Mouse (Mus musculus) adrenal gland, adult 8-10 months (tissue): ENCODE results near the gene Parvg. TPM values are rescaled to one million over a fixed set of nuclear protein-coding genes. Genes with fewer than 3 reads are reported as not detected.

ENCODE experiments used
- DNase-seq: peaks from one replicate; pipeline ENCODE4 v3.0.0; 2022
- total RNA-seq, 4 experiments: library from RNA; stranded (reverse); gene quantifications; 2 replicates each; pipeline ENCODE4 v1.2.4; 2022

Parvg gene
- total RNA-seq, 4 experiments from 2014 or later = 3.1 to 9.0 (median 5.0) TPM

DNA sequence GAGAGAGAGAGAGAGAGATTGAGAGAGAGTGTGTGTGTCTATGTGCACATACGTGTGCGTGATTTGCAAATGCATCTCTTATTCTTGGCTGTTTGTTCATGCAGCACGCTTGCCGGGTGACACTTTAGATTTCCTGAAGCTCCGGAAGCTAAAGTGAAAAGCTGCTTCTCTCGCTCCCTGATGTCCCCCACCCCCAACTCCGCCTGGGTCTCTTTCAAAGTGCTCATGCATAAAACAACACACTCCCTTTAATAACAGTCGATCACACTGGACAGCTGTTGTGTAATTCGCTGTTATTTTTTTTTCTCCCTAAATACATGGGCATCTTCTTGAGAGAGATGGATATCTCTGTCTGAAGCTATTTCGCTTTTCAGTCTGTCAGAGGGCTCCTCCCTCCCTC is 18.5 kb upstream of the Parvg start:
- DNase-seq = no peak

DNA sequence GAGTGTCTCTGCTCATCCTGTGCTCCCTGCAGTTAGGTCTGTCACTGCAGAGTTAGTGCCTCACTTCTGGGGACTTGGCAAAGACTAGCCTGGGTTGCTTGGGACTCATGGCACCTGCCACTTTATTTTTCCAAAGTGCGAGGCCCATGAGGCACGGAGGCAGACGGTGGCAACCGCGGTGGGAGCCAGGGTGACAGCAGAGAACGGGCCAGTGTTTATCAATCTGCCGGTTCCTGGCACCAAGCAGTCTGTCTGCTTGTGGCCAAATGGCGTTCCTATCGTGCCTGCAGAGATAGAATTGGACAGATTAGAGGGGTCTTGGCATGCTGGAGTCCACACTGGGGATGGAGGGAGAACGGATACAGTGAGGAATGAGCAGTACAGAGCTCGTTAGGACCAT is 13.6 kb upstream of the Parvg start:
- DNase-seq = no peak

DNA sequence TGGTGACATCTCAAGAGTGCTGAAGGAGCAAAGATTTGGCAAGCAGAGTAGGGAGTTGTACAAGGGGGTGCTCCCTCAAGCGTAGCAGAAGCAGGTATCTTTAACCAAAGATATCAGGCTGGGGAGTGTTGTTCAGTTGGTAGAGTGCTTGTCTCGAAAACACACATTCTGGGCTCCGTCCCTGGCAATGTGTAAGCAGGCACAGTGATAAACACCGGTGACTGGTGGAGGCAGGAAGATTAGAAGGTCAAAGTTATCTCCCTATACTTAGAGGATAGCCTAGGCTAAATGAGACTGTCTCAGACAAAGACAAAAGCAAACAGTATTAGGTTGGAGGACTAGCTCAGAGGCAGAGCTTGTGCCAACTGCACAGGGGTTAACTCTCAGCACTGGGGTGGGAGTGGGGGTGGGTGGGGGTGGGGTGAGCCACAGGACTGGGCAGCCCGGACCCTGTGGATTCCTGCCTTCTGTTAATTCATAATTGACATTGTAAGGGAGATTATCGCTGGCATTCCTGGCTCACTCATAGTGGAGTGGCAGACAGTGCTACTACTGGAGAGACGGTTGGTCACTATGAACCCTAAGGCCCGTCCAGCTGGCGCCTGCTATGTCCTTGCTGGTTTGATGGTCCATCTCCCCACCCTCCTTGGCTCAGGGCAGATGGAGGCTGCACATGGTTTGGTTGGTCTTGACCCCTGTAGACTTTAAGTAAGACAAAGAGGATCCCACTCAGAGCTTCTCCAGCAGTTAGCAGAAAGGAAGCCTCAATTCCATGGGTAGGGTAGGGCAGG is 12.3 kb upstream of the Parvg start:
- no peak for DNase-seq

DNA sequence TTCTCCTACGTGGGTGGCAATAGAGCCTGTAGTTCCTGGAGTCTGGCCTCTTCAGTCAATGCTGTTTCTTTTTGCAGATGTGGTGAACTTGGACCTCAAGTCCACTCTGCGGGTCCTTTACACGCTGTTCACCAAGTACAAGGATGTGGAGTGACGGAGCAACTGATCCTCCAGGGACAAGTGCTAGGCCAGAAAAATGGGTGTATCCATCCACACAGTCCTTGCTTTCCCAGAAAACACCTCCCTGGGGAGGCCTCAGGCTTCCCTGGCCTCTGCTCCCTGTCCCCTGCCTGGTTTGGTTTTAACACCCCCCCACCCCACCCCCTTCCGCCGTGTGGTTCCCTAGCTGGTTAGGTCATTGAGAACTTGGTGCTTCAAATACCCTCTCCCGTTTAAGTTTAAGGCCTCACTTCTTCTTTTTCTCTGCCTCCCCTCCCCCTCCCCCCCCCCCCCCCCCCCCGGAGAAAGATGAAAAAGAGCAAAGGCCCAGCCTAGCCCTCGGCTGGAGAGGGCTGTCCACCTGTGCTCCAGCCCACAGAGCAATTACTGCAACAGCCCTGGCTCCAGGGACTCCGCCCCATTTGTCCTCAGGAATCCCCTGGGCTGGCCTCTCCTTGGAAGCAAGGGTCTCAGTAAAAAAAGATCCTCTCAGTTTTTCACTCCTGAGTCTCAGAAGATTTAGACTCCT is 10.8 kb upstream of the Parvg start:
- DNase-seq = no peak

DNA sequence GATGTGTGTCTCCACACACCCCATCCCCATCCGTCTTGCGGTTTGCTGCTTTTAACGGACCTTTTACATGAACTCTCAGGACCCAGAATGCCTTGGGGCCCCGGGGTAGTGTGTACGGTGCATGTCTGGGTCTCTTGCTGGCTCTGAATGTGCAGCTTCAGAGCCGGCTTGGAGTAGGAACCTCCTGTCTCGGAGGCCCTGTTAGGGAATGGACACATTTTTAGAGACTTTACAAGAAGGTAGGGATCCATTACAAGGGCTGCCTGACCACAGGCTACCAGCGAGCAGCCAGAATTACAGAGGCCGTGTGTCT is 10.3 kb upstream of the Parvg start:
- DNase-seq = no peak

DNA sequence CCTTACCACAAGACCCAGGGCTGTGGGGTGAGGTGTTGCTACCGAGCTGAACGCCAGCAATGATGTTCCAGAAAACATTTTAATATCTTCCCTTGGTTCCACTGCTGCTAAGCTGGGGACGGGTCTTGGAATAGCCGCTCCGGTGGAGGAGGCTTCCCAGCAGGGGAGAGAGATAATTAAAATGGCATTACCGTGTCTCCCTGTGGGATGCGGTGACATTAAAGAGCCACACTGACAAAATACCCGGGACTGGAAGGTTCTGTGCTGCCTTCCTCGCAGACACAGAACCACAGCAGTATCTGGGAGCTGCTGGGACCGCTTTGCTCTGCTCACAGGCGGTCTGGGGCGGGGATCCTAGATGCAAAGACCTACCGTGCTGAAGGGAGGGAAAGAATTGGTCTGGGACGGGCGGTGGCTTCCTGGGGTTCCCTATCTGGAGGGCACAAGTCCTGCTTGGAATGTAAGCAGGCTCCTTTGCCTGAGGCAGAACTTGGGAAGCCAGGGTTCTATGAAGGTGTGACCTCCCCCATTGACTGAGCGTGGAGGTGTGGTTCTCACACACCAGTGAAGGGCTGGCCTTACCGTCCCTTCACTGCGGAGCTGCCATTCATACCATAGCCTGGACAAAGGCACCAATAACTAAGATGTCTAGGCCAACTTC is 9.3 kb upstream of the Parvg start:
- DNase-seq = no peak

DNA sequence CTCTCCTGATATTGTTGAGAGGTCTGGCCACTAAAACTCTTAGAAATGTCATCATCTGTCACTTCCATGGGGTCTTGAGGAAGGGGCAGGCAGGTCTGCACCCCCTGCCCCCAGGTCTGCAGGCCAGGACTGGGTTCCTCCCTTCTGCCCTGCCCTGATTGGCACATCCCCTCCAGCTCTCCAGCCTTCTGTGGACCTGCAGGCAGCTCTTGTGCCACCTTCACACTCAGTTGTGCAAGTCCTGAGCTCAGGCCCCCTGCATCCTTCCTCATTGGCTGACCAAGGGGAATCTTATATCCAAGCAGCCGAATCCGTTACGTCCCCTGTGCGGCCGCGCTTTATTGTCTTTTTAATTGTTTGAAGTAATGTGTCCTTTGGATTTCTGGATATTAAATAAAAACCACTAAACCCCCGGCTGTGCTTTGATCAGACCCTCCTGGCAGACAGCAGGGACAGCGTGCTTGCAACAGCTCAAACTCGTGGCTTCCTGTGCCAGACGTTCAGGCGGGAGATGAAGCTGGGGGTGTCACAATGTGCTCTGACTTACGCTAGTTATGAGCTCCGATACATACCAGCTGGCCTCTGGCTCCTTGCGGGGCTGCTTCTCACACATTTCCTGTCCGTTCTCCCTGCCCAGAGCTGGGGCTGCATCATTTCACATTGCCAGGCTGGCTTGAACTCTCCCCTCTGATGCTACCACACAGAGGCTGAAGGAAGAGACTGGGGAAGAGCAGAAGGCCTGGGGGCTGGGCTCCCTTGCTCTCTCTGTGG is 8.4 kb upstream of the Parvg start:
- no peak for DNase-seq

DNA sequence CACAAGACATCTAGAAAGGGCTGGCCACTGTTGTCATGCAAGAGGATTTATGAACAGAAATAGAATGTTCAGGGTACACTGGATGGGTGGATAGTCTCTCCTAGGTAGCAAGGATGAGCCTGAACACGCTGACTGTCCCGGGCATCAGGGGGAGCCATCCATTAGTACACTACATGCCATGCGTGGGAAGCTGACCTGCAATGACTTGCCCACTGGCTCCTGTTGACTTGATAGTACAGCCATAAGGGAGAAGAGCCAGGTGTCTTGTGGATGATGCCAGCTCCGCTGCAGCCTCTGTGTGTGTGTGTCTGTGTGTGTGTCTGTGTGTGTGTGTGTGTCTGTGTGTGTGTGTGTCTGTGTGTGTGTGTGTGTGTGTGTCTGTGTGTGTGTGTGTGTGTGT is 4.4 kb upstream of the Parvg start:
- no peak for DNase-seq

DNA sequence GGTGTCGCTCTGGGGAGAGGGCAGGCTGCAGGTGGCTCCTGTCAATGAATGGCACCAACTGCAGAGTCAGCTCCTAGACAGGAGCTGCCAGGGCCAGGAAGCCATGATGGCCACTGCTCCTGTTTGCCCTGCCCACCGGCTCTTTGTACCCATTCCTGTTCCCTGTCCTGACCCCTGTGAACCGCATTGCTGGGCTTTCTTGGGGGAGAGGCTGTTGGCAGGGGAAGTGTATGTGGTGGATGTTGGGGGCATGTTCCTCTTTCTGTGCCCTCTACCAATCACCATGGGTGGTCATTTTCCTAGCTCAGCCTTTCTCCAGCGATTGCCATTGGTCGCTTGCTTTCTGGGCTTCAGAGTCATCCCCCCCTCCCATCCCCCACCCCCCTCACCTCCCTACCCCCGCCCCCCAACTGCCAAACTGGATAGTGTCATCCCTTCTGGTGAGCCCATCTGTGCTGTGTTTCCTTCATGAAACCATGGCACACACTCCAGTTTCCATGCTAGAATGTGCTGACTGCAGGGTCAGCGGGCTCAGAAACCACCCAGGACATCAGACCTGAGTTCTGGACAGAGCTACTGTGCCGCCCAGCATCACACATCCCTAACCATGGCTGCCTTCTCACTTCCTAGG is 2.2 kb upstream of the Parvg start:
- no peak for DNase-seq

DNA sequence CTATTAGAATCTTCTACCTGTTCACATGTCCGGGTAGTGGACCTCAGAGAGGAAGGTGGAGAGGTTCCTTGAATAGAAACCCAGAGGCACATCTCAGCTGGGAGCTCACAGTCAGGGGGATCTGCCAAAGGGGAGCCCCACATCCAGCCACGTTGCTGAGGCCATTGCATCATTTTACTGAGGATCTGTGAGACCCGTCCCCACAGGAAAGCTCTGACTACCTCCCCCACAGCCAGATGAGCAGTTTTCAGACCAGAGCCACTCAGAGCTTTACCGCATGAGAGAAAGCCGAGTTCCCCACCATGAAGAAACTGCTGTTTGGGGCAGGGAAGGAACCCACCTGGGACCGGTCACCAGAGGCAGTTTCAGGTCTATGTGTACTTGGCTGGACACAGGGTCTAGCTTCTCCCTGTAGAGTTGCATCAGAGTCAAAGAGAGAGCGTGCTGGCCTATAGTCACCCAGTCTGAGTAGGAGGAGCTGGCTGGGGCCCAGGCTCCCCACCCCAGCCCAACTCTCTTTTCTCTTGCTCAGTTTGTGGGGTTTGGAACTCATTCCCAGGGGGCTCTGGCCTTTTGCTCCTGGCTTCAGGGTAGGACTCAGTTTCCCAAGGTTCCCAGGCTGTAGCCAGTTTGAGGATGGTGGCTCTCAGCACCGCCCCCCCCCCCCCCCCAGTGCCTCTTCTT is 1.2 kb downstream of the Parvg start:
- DNase-seq = peak; percentile 11

DNA sequence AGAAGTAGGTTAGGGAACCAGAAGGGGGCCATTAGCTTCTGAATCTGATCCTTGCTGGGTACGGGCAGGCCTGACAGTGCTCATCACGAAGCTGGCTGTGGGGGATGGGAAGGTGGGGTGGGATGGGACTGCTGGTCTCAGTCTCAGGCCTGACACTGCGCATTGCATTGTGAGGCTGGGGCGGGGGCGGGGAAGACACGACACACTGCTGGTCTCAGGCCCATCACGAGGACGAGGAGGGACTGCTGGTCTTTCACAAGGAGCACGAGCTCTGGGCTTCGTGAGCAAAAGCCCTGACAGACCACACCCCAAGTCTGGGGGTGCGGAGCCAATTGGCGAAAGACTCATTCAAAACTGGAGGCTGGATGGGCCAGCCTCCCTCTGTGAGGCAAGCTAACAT is 1.9 kb downstream of the Parvg start:
- DNase-seq = no peak

DNA sequence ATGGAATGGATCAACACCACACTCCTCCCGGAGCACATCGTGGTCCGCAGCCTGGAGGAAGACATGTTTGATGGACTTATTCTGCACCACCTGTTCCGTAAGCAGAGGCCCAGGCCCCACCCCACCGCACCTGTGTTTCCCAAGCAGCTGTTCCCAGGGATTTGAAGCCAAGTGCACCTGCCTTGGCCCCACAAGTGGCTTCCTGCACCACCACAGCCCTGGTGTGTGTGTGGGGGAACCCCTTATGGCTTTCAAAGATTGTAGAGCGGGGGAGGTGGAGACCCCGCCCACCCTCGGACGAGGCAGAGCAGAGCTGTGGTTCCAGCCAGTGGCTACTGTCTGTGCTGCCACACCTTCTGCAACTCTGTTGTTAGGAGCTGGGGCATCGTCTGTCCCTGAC is 5.0 kb downstream of the Parvg start:
- DNase-seq = no peak

DNA sequence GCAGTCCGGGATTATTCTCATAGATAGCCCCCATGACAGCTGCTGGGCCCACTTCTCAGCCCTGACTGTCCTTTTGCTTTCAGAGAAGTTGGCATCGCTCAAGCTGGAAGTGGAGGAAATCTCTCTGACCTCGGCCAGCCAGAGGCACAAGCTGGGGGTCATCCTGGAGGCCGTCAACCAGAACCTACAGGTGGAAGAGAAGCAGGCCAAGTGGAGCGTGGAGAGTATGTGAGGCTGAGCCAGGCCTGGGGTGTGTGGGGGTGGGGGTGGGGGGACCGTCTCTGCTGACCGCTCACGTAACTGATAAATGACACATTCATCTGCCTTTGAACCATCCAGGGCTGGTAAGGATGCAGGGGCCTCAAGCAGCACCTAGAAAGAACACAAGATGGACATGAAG is 6.1 kb downstream of the Parvg start:
- DNase-seq = no peak

DNA sequence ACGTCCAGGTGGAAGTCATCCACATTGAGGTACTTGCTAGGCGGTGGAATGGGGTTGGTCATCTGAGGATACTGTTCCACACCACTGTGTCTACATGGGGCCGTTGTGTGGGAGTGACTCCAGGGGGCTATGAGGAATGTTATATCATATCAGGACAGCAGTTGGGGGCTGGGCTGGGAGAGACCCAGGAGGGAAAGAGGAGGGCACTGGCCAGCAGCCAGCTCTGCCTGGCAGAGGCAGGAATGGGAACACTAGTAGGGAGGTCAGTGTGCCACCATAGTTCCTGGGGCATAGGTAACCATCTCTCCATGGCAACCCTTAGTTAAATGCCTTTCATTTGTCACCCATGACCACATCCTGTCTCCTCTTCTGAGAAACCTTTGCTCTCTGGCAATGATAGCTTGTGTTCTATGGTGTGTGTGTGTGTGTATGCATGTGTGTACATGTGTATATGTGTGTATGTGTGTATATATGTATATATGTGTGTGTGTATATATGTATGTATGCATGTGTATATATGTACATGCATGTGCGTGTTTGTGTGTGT is 7.3 kb downstream of the Parvg start:
- no peak for DNase-seq

DNA sequence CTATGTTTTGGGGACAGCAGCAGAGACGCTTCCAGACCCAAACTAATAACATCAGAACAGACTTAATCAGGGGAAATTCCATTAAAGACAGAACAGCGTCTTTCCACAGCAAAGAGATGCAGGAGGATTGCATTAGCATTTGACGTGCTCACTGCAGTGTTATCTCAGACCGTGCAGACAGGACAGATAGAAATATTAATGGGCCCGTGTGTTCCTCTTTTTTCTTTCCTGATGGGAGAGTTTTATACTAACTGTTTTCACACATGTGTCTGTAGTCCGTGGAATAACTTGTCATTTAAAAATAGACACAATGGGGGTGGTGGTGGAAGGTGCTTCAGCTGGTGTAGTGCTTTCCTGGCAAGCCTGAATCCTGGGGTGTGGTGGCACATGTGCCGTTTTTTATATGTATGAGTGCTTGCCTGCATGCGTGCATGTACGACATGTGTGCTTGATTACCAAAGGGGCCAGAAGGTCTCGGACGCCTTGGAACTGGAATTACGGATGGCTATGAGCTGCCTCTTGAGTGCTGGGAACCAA is 12.5 kb downstream of the Parvg start:
- DNase-seq = no peak

DNA sequence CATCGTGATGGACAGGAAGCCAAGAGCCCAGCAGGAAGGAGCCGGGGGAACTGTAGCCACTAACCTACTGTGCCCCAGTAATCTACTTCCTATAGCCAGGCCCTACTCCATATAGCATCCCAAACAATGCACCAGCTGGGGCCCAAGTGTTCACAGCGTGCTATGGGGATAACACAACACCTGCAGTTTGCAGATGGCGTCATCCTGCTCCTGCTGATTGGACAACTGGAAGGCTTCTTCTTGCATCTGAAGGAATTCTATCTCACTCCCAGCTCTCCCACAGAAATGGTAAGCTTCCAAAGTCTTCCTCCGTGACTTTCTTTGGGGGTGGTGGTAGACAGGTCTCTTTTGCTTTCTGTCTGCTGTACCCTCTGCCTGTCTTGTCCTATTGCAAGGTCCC is 13.8 kb downstream of the Parvg start:
- DNase-seq = no peak

DNA sequence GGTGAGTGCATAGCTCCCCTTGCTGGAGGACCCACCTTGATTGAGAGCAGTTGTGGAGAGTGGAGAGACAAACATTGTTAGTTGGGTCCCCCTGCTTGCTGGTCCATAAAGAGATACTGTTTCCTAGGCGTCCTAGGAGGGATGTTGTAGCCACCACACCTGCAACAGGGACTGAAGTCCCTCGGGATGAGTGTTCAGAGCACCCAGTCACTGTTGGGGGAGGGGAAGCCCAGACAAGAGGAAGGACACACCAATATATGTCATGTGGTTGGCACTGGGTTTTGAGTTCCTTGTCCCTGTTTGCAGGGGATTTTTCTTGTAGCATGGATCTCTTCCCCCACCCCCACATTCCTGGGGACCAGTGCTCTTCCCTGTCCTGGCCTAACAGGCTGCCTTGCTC is 17.1 kb downstream of the Parvg start:
- no peak for DNase-seq

DNA sequence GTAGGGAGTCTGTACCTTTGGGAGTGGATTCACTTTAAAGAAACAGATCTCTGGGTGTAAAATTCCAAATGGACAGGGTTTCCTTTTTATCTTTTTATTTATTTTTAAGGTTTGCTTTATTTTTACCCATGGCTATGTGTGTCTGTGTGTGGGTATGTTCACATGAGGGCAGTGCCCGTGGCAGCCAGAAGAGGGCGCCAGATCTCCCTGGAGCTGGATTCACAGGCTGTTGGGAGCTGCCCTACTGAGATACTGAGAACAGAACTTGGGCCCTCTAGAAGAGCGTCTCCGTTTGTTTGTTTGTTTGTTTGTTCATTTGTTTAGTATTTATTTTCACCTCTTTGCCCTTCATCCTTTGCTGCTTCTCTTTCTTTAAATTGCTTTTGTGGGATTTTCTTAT is 24.9 kb downstream of the Parvg start:
- no peak for DNase-seq

DNA sequence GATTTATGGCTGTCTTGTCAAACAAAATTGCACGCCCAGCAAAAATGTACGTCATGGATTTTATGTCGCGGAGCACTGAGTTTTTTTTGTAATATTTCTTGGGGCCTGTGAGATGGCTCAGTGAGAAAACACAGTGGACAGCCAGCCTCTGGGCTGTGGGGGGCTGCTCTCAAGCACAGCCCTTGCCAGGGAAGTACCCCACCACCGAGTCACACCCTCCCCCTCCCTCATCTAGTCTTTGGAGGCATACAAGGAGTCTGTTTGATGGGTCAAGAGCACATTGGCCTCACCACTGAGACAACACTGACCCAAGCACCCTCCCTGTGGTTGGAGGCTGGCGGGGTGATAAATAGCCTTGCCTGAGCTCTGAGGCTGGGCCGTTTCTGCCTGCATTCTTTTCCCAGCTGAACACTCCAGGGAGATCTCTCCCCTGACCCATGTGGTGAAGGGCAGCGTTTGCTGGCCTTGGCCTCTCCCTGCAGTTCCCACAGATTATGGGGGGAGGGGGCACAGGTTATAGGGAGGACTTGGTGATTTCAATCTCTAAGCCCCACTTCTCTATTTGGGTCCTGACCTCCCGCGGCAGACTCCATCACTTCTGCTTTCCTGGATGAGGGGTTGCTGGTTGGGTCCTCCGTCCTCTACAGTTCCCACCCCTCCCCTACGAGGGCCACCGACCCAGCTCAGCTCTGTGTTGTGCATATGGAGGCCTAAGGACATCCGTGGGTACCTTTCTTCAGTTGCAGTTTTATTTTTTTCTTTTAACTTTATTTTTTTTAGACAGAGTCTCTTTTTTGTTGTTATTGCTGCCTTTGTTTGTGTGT is 26.3 kb downstream of the Parvg start:
- no peak for DNase-seq

DNA sequence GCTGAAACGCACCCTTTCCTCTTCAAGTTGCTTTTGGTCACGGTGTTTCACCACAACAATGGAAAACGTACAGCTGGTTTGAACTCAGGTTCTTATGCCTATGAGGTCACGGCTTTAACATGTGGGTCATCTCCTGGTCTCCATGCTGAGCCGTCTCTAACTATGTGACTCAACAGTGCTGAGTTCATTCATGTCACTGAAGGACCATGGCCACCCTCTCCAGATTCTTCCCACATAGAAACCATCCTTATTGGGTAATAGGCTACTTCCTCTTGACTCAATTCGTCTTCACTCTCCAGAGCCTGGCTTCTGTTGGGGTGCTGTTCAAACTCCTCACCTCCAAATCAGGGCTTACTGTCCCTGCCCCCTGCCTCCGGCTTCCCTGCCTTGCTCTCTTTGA is 27.5 kb downstream of the Parvg start:
- DNase-seq = no peak
